Mouse (Mus musculus) lung, embryonic 15.5 days (tissue): ENCODE results near the gene Stox1. TPM values are rescaled to one million over a fixed set of nuclear protein-coding genes. Genes with fewer than 3 reads are reported as not detected.

Experiments used
- ATAC-seq: fragments of 200-750 bp; cut with Nextera tagmentation; 2 replicates; pipeline ENCODE4 v1.8.0; 2017; ENCODE audit warnings: moderate number of reproducible peaks, borderline replicate concordance; ENCODE audit not compliant: low FRiP score, low TSS enrichment; ENCODE audit errors: extremely low read depth
- H3K27ac ChIP-seq: fragments of 300-500 bp; sonication (generic); 2 replicates; pipeline ENCODE4 v1.5.1; 2015; ENCODE audit warnings: moderate library complexity, mild to moderate bottlenecking, inconsistent platforms
- H3K27me3 ChIP-seq: fragments of 300-500 bp; sonication (generic); 2 replicates; pipeline ENCODE4 v1.6.1; 2015; ENCODE audit warnings: inconsistent platforms
- H3K36me3 ChIP-seq: fragments of 300-500 bp; sonication (generic); 2 replicates; pipeline ENCODE4 v1.6.1; 2015; ENCODE audit warnings: inconsistent platforms
- H3K4me1 ChIP-seq: fragments of 300-500 bp; sonication (generic); 2 replicates; pipeline ENCODE4 v1.6.1; 2015; ENCODE audit warnings: inconsistent platforms
- H3K4me2 ChIP-seq: fragments of 300-500 bp; sonication (generic); 2 replicates; pipeline ENCODE4 v1.6.1; 2015; ENCODE audit warnings: inconsistent platforms, mild to moderate bottlenecking, moderate library complexity
- H3K4me3 ChIP-seq: fragments of 300-500 bp; sonication (generic); 2 replicates; pipeline ENCODE4 v1.5.1; 2015; ENCODE audit warnings: mild to moderate bottlenecking, inconsistent platforms
- H3K9ac ChIP-seq: fragments of 300-500 bp; sonication (generic); 2 replicates; pipeline ENCODE4 v1.6.1; 2015; ENCODE audit warnings: inconsistent platforms
- H3K9me3 ChIP-seq: fragments of 300-500 bp; sonication (generic); 2 replicates; pipeline ENCODE4 v1.6.1; 2016; ENCODE audit warnings: inconsistent platforms
- WGBS: fragments of 180-500 bp; shearing (Covaris S2); methylation state at CpG from one replicate; pipeline ENCODE4 v1.1.7; 2015; 5-methylcytosine and 5-hydroxymethylcytosine counted together
- microRNA-seq: library from miRNA; unstranded; fragments of <30 nt; microRNA quantifications from one replicate; pipeline ENCODE4, GENCODE M21; 2016
- polyA plus RNA-seq: library from polyadenylated mRNA; unstranded; fragments of >200 nt; fragmentation: Nextera tagmentation; extraction: Ambion mirVana; gene quantifications from 2 replicates; pipeline ENCODE4 v1.2.1, GENCODE M21; 2015

Gene Stox1
- polyA plus RNA-seq, 1 experiment from 2014 or later: 5.5 TPM

- peak overlapping the region; percentile 83 for H3K27ac ChIP-seq
- 79% methylated on average over 10 of the region's 10 CpGs for WGBS
- ATAC-seq: no peak
Measured at GRCm38 (mm10) chr10:62664171-62664570, 61.8 kb downstream of the Stox1 start.

GRCm38 (mm10) chr10:62656711-62657110 is 69.2 kb downstream of the Stox1 start:
- no peaks in the 10 kb centered on the region for H3K27me3 ChIP-seq
- 78% methylated on average over 7 of the region's 7 CpGs for whole genome bisulfite sequencing
- no peak overlapping the region for H3K4me2 ChIP-seq
- H3K27ac ChIP-seq: no peak overlapping the region
- 0 out of 2 replicates have a peak, but pooled peaks cover 3% of the 10 kb centered on the region for H3K4me1 ChIP-seq
- no peak for ATAC-seq
- no peak overlapping the region for H3K4me3 ChIP-seq
- no peaks in the 10 kb centered on the region for H3K36me3 ChIP-seq
- no peak overlapping the region for H3K9ac ChIP-seq
- no peaks in the 10 kb centered on the region for H3K9me3 ChIP-seq

More at GRCm38 (mm10) chr10:62664171-62664570, 61.8 kb downstream of the Stox1 start:
- H3K4me3 ChIP-seq: no peak overlapping the region
- no peaks in the 10 kb centered on the region for H3K36me3 ChIP-seq
- no peak overlapping the region for H3K9ac ChIP-seq
- H3K4me2 ChIP-seq: peak overlapping the region; percentile 19; the same call in 1 of the 2 replicates
- H3K27me3 ChIP-seq: no peaks in the 10 kb centered on the region
- no peaks in the 10 kb centered on the region for H3K9me3 ChIP-seq
- peaks cover 3% of the 10 kb centered on the region; the same call in 1 of the 2 replicates for H3K4me1 ChIP-seq

GRCm38 (mm10) chr10:62651961-62652360 is 74.0 kb downstream of the Stox1 start:
- ATAC-seq: no peak

GRCm38 (mm10) chr10:62650881-62651810 is 74.8 kb downstream of the Stox1 start, which contains the start of gene Ddx50:
Gene Ddx50, minus strand, starts transcription at chr10:62651218.
- Histone ChIP-seq H3K9ac (peak within 1 kb of the TSS; percentile 88), H3K27ac (peak within 1 kb of the TSS; percentile 93), H3K4me1 (peaks cover 13% of the 10 kb centered on the region; the same call in 1 of the 2 replicates), H3K27me3 (no peaks in the 10 kb centered on the region), H3K4me3 (peak within 1 kb of the TSS; percentile 81), H3K36me3 (peaks cover 10% of the 10 kb centered on the region; the same call in 1 of the 2 replicates), H3K9me3 (no peaks in the 10 kb centered on the region), H3K4me2 (peak within 1 kb of the TSS; percentile 60)
- ATAC-seq: peak; percentile 99
- under 1% methylated on average over 89 of the region's 89 CpGs for WGBS

More at GRCm38 (mm10) chr10:62651961-62652360, 74.0 kb downstream of the Stox1 start:
- H3K27ac ChIP-seq: peak overlapping the region; percentile 93
- 16% methylated on average over 3 of the region's 3 CpGs for WGBS
- H3K36me3 ChIP-seq: peaks cover 2% of the 10 kb centered on the region; the same call in 1 of the 2 replicates
- H3K4me3 ChIP-seq: peak overlapping the region; percentile 81
- no peaks in the 10 kb centered on the region for H3K9me3 ChIP-seq
- no peaks in the 10 kb centered on the region for H3K27me3 ChIP-seq
- peak overlapping the region; percentile 48 for H3K9ac ChIP-seq
- peak overlapping the region; percentile 60 for H3K4me2 ChIP-seq
- H3K4me1 ChIP-seq: peaks cover 13% of the 10 kb centered on the region; the same call in 1 of the 2 replicates

- peaks cover 13% of the 10 kb centered on the region; the same call in 1 of the 2 replicates for H3K4me1 ChIP-seq
- no peaks in the 10 kb centered on the region for H3K9me3 ChIP-seq
- H3K4me2 ChIP-seq: peak overlapping the region; percentile 59
- peak overlapping the region; percentile 81 for H3K4me3 ChIP-seq
- H3K27me3 ChIP-seq: no peaks in the 10 kb centered on the region
- peak overlapping the region; percentile 88 for H3K9ac ChIP-seq
- 0% methylated on average over 17 of the region's 17 CpGs for WGBS
- peak overlapping the region; percentile 93 for H3K27ac ChIP-seq
- ATAC-seq: no peak
- H3K36me3 ChIP-seq: peaks cover 16% of the 10 kb centered on the region; the same call in 1 of the 2 replicates
Measured at GRCm38 (mm10) chr10:62650358-62650782, 75.6 kb downstream of the Stox1 start.

Small RNAs within 50 kb of the gene (microRNA-seq; reads per million reads assigned to microRNA genes)
- gene Mir7215: not detected

Other genes starting within 250 kb of the Stox1 start
- 77.6 and 79.0 TPM in 2 replicates for gene Vps26a, start 239.3 kb downstream of the Stox1 start, polyA plus RNA-seq
- 43.0 and 50.5 TPM in 2 replicates for gene Srgn, start 198.7 kb downstream of the Stox1 start, polyA plus RNA-seq
- gene Kif1bp, start 147.7 kb downstream of the Stox1 start, polyA plus RNA-seq: 34.2 and 36.5 TPM in 2 replicates
- 18.7 and 19.6 TPM in 2 replicates for gene Ddx21, start 123.8 kb downstream of the Stox1 start, polyA plus RNA-seq
- gene Ddx50, start 74.9 kb downstream of the Stox1 start, polyA plus RNA-seq: 119 and 126 TPM in 2 replicates
- gene Ccar1, start 66.2 kb upstream of the Stox1 start, polyA plus RNA-seq: 113 and 127 TPM in 2 replicates
- gene Tet1, start 182.9 kb upstream of the Stox1 start, polyA plus RNA-seq: 27.7 and 28.5 TPM in 2 replicates
- 14.8 and 15.7 TPM in 2 replicates for gene Slc25a16, start 194.5 kb upstream of the Stox1 start, polyA plus RNA-seq
- gene Dna2, start 220.9 kb upstream of the Stox1 start, polyA plus RNA-seq: 17.4 and 17.9 TPM in 2 replicates